Mouse (Mus musculus) liver, embryonic 14.5 days (tissue): ENCODE results near the gene Catspere2. TPM values are rescaled to one million over a fixed set of nuclear protein-coding genes. Genes with fewer than 3 reads are reported as not detected.
"Not testable (repeated sequence)": the region's sequence is repeated elsewhere in the genome, so short reads cannot be mapped to it uniquely, and the experiment has no call there.

Source experiments
- ATAC-seq: fragments of 200-750 bp; cut with Nextera tagmentation; 2 replicates; pipeline ENCODE4 v1.8.0; 2017; ENCODE audit warnings: moderate number of reproducible peaks, mild to moderate bottlenecking, moderate library complexity; ENCODE audit not compliant: insufficient read depth
- DNase-seq, 3 experiments: peaks; one replicate each; pipeline ENCODE4 v3.0.0-alpha.2; 2012 to 2013; ENCODE audit warnings: low read depth in 3 of 3, low spot score in 3 of 3
- H3K27ac ChIP-seq: fragments of 300-500 bp; sonication (generic); 2 replicates; pipeline ENCODE4 v1.5.1; 2014; ENCODE audit warnings: moderate library complexity, mild to moderate bottlenecking, control low read depth, inconsistent platforms
- H3K27me3 ChIP-seq: fragments of 300-500 bp; sonication (generic); 2 replicates; pipeline ENCODE4 v1.6.1; 2014; ENCODE audit warnings: mild to moderate bottlenecking, low read length, moderate library complexity; ENCODE audit not compliant: control insufficient read depth, insufficient read depth
- H3K36me3 ChIP-seq: fragments of 300-500 bp; sonication (generic); replicated peaks from 2 replicates; pipeline ENCODE4 v1.6.1; 2014; ENCODE audit warnings: low read depth; ENCODE audit not compliant: control insufficient read depth, insufficient read depth
- H3K4me1 ChIP-seq, 2 experiments: fragments of 200-500 bp in 1 of 2; fragments of 300-500 bp in 1 of 2; sonication (generic) in 1 of 2; replicated peaks; 2 replicates each; pipeline ENCODE4 v1.6.1; 2012 to 2014; ENCODE audit warnings: antibody characterized with exemption in 1 of 2, inconsistent platforms in 1 of 2, low read length in 1 of 2; ENCODE audit not compliant: control insufficient read depth in 2 of 2, insufficient read depth in 2 of 2
- H3K4me2 ChIP-seq: fragments of 300-500 bp; sonication (generic); 2 replicates; pipeline ENCODE4 v1.6.1; 2014; ENCODE audit warnings: low read depth, mild to moderate bottlenecking, control low read depth, moderate library complexity
- H3K4me3 ChIP-seq, 2 experiments: fragments of 200-500 bp in 1 of 2; fragments of 300-500 bp in 1 of 2; sonication (generic) in 1 of 2; 2 replicates each; pipeline ENCODE4 v1.5.1; 2012 to 2014; ENCODE audit warnings: low read depth in 2 of 2, low read length in 2 of 2, mild to moderate bottlenecking in 2 of 2, control low read depth in 1 of 2, inconsistent platforms in 1 of 2, moderate library complexity in 1 of 2; ENCODE audit not compliant: insufficient read depth in 1 of 2
- H3K9ac ChIP-seq: fragments of 300-500 bp; sonication (generic); replicated peaks from 2 replicates; pipeline ENCODE4 v1.6.1; 2014; ENCODE audit warnings: mild to moderate bottlenecking, control low read depth, moderate library complexity
- H3K9me3 ChIP-seq: fragments of 300-500 bp; sonication (generic); 2 replicates; pipeline ENCODE4 v1.6.1; 2016; ENCODE audit warnings: low read length, mixed read lengths; ENCODE audit not compliant: control insufficient read depth
- CTCF ChIP-seq: IDR thresholded peaks from 2 replicates; pipeline ENCODE4 v1.5.1; 2016; ENCODE audit warnings: antibody characterized with exemption, low read depth, control low read depth
- EP300 ChIP-seq: IDR thresholded peaks from 2 replicates; pipeline ENCODE4 v1.6.1; 2016; ENCODE audit warnings: antibody characterized with exemption, low read depth
- whole genome bisulfite sequencing: fragments of 180-500 bp; shearing (Covaris S2); extraction: QIAGEN DNeasy Blood & Tissue Kit; methylation state at CpG from one replicate; pipeline ENCODE4 v1.1.7; 2014; ENCODE audit not compliant: insufficient replicate concordance; 5-methylcytosine and 5-hydroxymethylcytosine counted together
- polyA plus RNA-seq, 2 experiments: library from polyadenylated mRNA; depleted of rRNA in 1 of 2; stranded (reverse) in 1 of 2; unstranded in 1 of 2; fragments of >200 nt; fragmentation: Nextera tagmentation in 1 of 2; extraction: Ambion mirVana in 1 of 2; gene quantifications; 2 replicates each; pipeline versions ENCODE4 v1.2.1 to v1.2.3; 2012 to 2014

The Catspere2 gene
- polyA plus RNA-seq, 2 experiments, result 0.06 TPM; not detected in 1

GRCm38 (mm10) chr1:178205701-178206325 is 222.6 kb downstream of the Catspere2 start:
- DNase-seq (no peak), ATAC-seq (no peak)
- Histone ChIP-seq H3K4me3 (no peak overlapping the region), H3K9ac (no peak overlapping the region), H3K27ac (no peak overlapping the region), H3K4me2 (no peak overlapping the region), H3K36me3 (no peaks in the 10 kb centered on the region), H3K4me1 (no peaks in the 10 kb centered on the region), H3K27me3 (no peaks in the 10 kb centered on the region), H3K9me3 (no peaks in the 10 kb centered on the region)
- TF ChIP-seq EP300, result no peak
- no peak for TF ChIP-seq CTCF
- 75% methylated on average over 10 of the region's 10 CpGs for WGBS

DNA sequence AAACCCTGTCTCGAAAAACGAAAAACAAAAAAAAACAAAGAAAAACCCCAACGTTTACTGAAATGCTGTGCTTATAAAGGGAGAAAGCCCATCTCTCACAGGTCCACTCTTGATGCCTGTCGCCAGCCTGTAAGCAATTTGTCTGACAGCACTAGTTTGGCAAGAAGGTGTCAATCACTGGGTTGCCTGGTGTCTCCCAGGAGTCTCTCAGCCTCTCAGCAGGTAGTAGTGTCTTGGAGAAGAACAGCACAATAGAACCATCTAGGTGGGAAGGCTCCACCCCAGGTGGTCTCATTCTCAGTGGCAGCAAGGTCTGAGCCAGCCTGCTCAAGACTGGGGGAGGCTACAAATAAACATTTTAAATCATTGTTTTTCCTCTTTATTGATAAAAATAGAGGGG is 224.6 kb downstream of the Catspere2 start:
- WGBS, result 60% methylated on average over 4 of the region's 4 CpGs
- DNase-seq, H3K4me1 ChIP-seq, H3K36me3 ChIP-seq, ATAC-seq, H3K4me2 ChIP-seq, H3K9me3 ChIP-seq, H3K9ac ChIP-seq, H3K27ac ChIP-seq, H3K27me3 ChIP-seq, H3K4me3 ChIP-seq: not testable (repeated sequence)

DNA sequence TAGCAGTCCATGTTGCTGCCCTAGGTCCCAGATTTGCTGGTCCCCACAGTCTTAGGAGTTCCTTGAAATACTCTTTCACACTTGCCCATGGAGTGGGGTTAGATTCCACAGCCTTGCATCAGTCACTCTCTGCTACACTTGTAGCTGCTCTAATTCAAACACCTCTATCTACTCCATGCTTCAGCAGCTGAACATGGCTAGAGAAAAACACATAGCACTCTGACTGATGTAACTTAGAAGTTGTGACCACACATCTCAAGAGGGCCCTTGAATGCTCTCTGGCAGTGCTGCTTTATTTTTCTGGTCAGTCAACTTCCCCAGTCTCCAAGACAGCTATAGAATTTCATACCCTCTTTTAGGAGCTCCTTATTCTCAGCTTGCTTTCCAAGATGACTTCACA is 226.7 kb downstream of the Catspere2 start:
- H3K4me2 ChIP-seq, result no peak overlapping the region
- no peak for ATAC-seq
- TF ChIP-seq EP300 (no peak), CTCF (no peak)

DNA sequence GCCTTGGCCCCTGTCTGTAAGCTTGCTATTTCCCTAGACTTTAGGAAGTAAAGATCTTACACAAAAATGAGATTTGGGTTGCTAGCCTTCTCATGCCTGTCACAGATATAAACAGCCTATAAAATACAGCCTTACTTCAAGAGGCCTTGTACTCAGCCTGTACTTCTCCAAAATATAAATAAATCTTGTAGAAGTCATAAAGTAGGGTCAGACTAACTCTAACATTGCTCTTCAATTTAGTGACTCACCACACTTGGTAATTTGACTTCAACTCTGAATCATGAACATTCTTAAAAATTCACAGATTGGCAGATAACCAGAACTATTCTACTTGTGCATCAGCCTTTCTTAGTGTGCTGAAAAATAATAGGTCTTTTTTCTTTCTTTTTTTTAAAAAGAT is 233.9 kb downstream of the Catspere2 start:
- Histone ChIP-seq H3K9ac (no peak overlapping the region), H3K4me2 (no peak overlapping the region), H3K4me3 (no peak overlapping the region), H3K4me1 (no peaks in the 10 kb centered on the region), H3K9me3 (no peaks in the 10 kb centered on the region), H3K36me3 (no peaks in the 10 kb centered on the region), H3K27ac (no peak overlapping the region), H3K27me3 (no peaks in the 10 kb centered on the region)
- TF ChIP-seq CTCF (no peak), EP300 (no peak)
- ATAC-seq (no peak), DNase-seq (no peak)

More for the DNA sequence above, 226.7 kb downstream of the Catspere2 start:
- Histone ChIP-seq H3K36me3 (no peaks in the 10 kb centered on the region), H3K27ac (no peak overlapping the region), H3K4me1 (no peaks in the 10 kb centered on the region), H3K9ac (no peak overlapping the region), H3K9me3 (no peaks in the 10 kb centered on the region), H3K4me3 (no peak overlapping the region), H3K27me3 (no peaks in the 10 kb centered on the region)
- no peak for DNase-seq

DNA sequence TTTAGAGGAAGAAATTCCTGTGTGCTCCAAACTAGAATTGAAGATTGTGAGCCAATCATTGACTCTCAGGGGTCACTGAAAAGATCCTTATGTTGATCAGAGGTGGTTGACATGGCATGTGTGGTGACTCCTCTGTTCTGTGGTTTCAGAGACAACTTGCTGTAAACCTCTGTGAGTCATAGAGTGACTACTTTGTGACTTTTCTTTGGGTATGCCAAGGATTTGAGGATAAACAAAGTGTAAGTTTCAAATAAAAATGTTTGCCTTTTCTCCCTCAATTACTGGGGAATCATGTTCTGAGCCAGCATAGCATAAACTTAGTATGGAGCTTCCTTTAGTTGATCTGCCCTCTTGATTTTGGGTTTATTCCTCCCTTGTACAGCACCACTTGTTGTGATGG is 235.1 kb downstream of the Catspere2 start:
- no peaks in the 10 kb centered on the region for H3K36me3 ChIP-seq
- no peak overlapping the region for H3K4me2 ChIP-seq
- no peak overlapping the region for H3K27ac ChIP-seq
- no peaks in the 10 kb centered on the region for H3K4me1 ChIP-seq
- TF ChIP-seq CTCF (no peak), EP300 (no peak)
- no peak overlapping the region for H3K4me3 ChIP-seq
- H3K9me3 ChIP-seq, result no peaks in the 10 kb centered on the region
- no peak overlapping the region for H3K9ac ChIP-seq
- ATAC-seq, result no peak
- H3K27me3 ChIP-seq, result no peaks in the 10 kb centered on the region
- no peak for DNase-seq
